Mouse (Mus musculus) activated CD4-positive, CD25-positive, alpha-beta regulatory T cell, adult 4 months (primary cell): ENCODE results near the gene Ccnc. TPM values are rescaled to one million over a fixed set of nuclear protein-coding genes. Genes with fewer than 3 reads are reported as not detected.

Experiments used
- ATAC-seq: one replicate; pipeline ENCODE4 v1.8.0; 2017
- polyA plus RNA-seq, 2 experiments: library from polyadenylated mRNA; unstranded; fragments of 100-300 nt; shearing (Covaris generic); gene quantifications; one replicate each; pipeline ENCODE4 v1.2.1; 2017

Ccnc gene
- polyA plus RNA-seq = 10 to 100 TPM; 40.3 to 44.3 TPM

DNA sequence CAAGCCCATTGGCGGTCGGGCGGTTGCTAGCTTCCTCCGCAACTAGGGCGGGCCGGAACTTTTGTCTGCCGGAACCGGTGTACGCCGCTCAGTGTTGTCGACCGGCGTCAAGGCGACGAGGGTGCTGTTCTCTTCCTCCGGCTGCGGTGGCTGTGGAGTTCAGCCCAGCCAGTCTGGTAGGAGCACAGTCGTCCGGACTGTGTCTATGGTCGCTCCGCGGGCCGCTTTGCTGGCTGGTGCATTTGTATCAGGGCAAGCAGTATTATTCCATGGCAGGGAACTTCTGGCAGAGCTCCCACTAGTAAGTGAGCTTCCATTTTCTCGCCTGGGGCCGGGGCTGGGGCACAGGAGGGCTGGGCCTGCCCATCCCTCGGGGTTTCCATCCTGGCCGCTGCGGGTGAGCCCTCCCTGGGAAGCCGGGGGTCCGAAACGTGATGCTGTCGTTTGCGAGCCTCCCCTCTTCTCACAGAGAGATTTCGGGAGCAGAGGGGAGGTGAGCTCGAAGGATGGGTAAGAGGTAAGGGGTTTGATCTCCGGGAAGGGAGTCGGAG, at the start of gene Ccnc:
Ccnc (plus strand) TSS at position 87 of the 551 bp plus-strand sequence.
- peak; percentile 99 for ATAC-seq

DNA sequence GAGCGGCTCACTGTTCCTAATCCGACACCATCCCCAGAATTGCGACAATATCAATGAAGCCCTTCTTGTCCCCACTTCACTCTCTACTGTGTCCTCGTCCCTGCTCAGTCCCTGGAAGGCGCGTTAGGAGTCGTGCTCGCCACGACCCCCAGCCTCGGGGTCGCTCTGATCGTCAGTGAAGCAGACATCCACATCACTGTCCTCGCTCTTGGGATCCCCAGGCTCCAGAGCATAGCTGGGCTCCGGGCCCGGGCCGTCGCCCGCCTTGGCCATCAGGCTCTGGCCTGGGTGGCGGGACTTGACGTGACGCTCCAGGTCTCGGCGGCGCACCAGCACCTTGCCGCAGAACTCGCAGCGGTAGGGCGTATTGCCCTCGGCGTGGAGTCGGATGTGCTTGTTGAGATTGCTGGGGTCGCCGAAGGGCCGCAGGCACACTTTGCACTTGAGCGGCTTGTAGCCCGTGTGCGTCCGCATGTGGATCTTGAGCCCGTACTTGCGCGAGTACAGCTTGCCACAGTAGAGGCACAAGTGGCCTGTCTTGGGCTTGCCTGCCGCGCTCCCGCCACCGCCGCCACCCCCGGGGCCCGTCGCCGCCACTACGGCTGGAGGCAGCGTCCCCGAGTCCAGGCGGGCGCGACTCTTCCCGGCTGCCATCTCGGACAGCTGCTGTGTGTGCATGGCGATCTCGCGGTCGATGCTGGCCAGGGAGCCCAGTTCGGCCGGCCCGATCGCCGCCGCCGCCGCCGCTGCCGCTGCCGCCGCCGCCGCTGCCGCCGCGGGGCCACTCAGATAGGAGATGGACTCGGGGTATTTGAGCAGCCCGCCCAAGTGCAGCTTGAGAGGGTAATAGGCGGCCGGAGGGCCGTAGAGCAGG, 49.2 kb upstream of the Ccnc start:
- ATAC-seq = peak; percentile 22

GRCm38 (mm10) chr4:21678975-21679623, 48.4 kb upstream of the Ccnc start:
- no peak for ATAC-seq

- ATAC-seq = no peak
Observed at GRCm38 (mm10) chr4:21679624-21680480, 47.6 kb upstream of the Ccnc start.

DNA sequence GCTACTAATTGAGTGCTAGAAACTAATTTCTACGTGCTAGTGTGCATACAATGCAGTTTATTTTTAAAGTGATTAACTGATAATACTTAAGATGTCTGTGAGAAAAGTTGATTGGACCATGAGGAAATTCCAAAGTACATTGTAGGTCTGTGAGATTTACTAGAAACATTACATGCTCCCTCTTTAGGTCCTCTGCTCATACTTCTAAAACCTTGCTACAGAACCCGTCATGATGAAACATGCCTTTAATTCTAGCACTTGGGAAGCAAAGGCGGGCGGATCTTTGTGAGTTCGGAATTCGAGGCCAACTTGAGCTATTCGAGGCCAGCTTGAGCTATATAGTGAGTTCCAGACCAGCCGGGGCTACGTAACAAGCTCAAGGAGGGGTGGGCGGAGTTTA, 46.5 kb upstream of the Ccnc start:
- ATAC-seq = no peak

DNA sequence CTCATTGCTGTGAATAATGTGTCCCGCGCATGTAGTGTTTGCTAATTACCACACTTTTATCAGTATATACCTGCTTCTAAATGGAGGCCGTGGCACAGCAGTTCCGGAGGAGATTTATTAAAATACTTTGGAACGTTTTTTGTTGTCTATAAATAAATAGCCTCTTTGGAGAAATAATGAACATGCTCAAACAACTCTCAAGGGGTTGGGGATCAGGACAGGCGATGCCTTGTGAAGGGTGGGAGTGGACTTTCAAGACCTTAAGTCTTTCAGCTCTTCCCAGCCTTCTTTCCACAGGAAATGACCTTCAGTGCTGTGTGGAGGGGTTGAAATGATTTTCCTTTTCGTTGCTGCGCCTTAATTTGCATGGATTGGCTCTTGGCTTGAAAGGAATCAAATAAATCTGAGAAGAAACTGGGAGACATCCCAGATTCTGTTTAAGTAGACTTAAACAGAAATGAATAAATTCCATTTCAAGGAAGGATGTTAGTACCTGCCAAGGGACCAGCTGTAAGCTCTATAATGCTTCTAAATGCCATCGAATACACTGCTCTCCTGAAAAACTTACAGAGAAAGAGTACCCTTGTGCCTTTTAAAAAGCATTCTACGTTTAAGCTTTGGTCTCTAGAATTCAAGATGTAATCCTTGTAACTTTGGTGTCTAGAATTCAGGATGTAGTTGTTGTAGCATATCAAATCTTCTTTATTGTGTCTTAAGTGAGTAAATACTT, 44.9 kb upstream of the Ccnc start:
- ATAC-seq = no peak

- ATAC-seq = no peak
Observed at GRCm38 (mm10) chr4:21684341-21684970, 43.0 kb upstream of the Ccnc start.

- no peak for ATAC-seq
Observed at GRCm38 (mm10) chr4:21685595-21686091, 41.9 kb upstream of the Ccnc start, which contains the start of gene Prdm13. Gene Prdm13 (minus strand): TSS chr4:21685963.

DNA sequence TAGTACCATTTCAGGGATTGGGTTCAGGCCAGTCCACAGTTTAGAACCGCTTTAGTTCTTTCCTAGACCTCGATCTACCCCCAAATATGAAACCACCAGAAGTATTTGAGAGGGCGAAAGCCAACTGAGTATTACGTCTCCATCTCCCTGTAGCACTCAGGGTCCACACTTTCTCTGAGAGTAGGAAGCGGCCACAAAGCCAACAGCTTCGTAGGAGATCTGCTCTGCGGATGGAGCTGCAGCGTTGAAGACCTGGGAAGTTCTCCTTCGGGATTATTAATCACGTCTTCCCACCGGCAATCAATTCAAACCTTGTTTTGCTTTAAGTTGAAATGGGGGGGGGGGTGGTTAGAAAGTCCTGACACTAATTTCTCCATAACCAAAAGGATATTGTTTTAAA, 41.1 kb upstream of the Ccnc start:
- no peak for ATAC-seq

GRCm38 (mm10) chr4:21686934-21687333, 40.6 kb upstream of the Ccnc start:
- no peak for ATAC-seq

GRCm38 (mm10) chr4:21687783-21688702, 39.5 kb upstream of the Ccnc start:
- no peak for ATAC-seq

DNA sequence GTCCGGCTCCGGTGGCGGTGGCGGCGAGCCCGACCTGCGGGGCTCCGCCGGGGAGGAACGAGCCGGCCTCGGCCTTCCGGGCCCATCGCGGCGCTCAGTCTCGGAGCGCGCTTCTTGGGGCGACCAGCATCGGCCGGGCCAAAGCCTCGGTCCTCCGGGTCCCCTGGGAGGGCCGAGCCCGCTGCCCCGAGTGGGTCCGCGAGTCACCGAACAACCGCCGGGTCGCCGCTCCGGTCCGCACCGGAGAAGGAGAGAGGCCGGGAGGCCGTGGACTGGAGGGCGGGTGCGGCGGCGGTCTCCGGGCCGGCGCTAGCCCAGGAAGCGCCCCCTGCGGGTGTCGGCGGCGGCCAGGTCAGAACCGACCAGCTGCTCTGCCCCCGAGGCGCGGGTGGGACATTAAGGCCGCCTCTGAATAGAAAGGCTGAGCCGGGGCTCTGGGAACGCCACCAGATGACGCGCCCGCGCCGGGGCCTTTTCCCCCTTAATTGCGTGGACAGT, 38.7 kb upstream of the Ccnc start:
- no peak for ATAC-seq

DNA sequence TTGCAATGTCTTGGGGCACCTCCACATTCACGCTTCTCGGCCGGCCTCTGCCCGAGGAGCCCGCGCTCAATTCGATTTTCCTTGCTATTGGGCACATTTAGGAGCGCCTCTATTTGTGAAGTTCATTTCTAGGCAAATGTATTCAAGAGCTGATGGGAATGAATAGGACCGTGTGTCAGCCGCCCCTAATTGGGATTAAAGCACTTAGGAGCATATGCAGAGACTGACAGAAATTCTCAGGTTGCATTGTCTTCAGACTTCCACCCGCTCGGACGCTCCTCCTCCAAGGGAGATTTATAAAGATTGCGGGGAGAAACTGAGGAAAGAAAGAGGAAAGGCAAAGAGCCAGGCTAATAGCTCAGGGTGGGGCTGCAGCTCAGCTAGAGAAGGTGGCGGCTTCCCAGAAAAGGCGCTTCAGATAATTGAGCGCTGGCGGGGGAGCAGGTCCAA, 38.0 kb upstream of the Ccnc start:
- ATAC-seq = no peak

- no peak for ATAC-seq
Observed at GRCm38 (mm10) chr4:21690221-21690620, 37.3 kb upstream of the Ccnc start.

DNA sequence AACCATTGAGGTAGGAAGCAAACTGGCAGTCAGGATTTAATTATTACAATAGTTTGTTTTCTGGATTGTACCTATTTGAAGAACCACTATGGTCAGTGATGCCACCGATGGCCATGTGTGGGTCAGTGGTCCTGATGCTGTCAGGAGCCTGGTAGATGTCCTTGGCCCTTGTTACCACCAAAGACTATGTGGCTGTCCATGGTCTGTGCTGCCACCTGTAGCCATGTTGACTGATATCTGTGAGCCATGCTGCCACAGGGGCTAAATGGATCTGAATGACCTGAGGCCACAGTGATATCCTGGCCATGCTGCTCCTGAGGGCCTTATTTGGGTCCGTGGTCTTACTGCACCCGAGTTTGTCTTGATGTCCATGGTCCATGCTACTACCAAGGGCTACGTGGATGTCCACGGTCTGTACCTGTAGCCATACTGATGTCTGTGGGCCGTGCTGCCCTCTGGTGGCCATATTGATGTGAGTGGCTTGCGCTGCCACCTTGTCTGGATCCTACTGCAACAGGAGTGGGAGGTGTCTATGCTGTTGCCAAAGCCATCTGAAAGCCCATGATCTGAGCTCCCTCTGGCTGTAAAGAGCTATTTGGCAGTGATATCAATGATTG, 31.8 kb upstream of the Ccnc start:
- ATAC-seq = peak; percentile 57

DNA sequence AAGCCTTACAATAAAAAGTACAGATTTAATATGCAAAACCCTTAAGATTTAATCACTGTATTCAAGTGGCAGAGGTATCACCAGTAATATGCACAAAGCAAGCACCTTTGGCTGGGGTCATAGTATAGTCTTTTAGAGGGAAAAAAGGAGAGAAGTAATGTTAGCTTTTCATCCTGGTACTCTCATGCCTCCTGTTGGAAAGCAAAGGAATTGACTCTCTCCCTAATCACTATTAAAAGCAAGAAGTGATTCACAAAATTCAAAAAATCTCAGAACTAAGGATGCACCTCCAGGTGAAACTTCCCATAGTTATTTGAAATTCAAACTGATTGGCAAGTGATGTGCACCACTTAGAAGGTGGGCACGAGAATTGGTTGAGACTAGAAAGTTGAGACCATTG, 22.5 kb upstream of the Ccnc start:
- ATAC-seq = no peak

DNA sequence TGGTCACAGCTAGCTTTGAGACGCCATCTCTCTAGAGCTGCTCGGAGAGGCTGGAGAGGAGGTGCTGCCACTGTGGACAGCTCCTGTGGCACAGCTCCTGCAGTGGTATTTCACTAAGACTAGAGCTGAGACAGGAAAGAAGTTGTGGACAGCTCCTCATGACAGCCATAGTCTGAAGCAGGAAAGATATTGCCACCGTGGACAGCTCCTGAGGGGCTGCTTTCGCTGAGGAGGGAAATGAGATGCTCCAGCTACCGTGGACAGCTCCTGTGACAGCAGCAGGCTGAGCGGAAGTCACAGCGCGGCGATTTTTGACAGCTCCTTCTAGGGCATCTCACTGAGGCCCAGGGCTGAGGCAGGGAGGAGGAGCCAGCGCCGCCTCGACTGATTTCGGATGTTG, 15.4 kb upstream of the Ccnc start:
- peak; percentile 89 for ATAC-seq

DNA sequence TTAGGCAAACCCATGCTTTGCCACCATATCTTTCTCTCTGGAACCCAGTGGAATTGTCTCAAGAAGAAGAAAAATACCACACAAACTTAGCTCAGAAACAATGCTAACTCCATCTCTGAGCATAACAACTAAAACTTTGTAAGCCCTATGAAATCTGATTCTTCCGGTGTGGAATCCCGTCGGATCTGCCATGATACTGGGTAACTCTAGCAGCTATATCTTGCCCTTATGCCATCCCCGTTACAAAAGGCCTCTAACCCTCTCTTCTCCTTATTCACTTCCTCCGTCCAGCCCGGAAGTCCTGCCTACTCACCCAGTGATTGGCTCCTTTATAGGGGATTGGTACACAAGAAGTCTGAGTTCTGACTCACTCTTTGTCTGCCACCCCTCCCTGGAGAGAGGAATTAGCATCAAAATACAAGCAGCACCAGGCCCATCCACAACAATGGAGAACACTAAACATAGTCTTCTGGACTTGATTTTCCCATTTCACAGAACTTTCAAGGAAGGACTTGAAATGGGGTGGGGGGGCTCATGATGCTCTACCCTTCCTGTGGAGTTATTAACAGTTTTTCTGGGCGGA, 4.7 kb upstream of the Ccnc start:
- no peak for ATAC-seq
